25 mouse cellular contexts compared by ENCODE assay signal in genomic region chr16:97925760-97926159, GRCm38 (mm10).
"Had no signal": no experiment of that assay in that cellular context is flagged by ENCODE, and none has a peak within 500 bp of the region (broad histone marks: within the 10 kb centered on the region; RNA-seq: fewer than 3 reads in every experiment).

No protein-coding gene starts in this region.

- H3K9me3 ChIP-seq: embryonic facial prominence, embryonic 10.5 days; embryonic facial prominence, embryonic 12.5 days; embryonic facial prominence, embryonic 13.5 days; embryonic facial prominence, embryonic 15.5 days; forebrain, embryonic 10.5 days; forebrain, embryonic 12.5 days; forebrain, embryonic 13.5 days; forebrain, embryonic 15.5 days; heart, embryonic 10.5 days had no signal

- H3K9ac ChIP-seq: embryonic facial prominence, embryonic 12.5 days; embryonic facial prominence, embryonic 13.5 days; embryonic facial prominence, embryonic 15.5 days; forebrain, embryonic 12.5 days; forebrain, embryonic 13.5 days; forebrain, embryonic 15.5 days; forebrain, postnatal 0 days had no signal

- DNase-seq: cerebellum, adult 9-10 months; cerebellum, adult 9-11 months; cerebellum, postnatal 10 days; cerebellum, postnatal 14 days; cerebellum, postnatal 25 days; cerebellum, postnatal 36 days; embryo, embryonic 11 days; forebrain, postnatal 0 days; gastrocnemius, adult 2 months; gastrocnemius, postnatal 10 days; gastrocnemius, postnatal 14 days; gastrocnemius, postnatal 25 days; gastrocnemius, postnatal 36 days; heart, adult 18-20 months had no signal

- H3K4me3 ChIP-seq: embryonic facial prominence, embryonic 10.5 days; embryonic facial prominence, embryonic 12.5 days; embryonic facial prominence, embryonic 13.5 days; embryonic facial prominence, embryonic 15.5 days; erythroblast, embryonic 14.5 days; forebrain, embryonic 10.5 days; forebrain, embryonic 12.5 days; forebrain, embryonic 13.5 days; forebrain, embryonic 15.5 days; gastrocnemius, adult 2 months; heart, adult 2 months; heart, embryonic 10.5 days had no signal

- H3K27me3 ChIP-seq: embryonic facial prominence, embryonic 12.5 days; embryonic facial prominence, embryonic 13.5 days; embryonic facial prominence, embryonic 15.5 days; forebrain, embryonic 12.5 days; forebrain, embryonic 15.5 days had no signal

- H3K27ac ChIP-seq: embryonic facial prominence, embryonic 10.5 days; embryonic facial prominence, embryonic 12.5 days; embryonic facial prominence, embryonic 13.5 days; embryonic facial prominence, embryonic 15.5 days; forebrain, embryonic 10.5 days; forebrain, embryonic 12.5 days; forebrain, embryonic 13.5 days; forebrain, embryonic 15.5 days; gastrocnemius, adult 2 months; heart, adult 2 months; heart, embryonic 10.5 days had no signal

- H3K36me3 ChIP-seq: embryonic facial prominence, embryonic 10.5 days; embryonic facial prominence, embryonic 12.5 days; embryonic facial prominence, embryonic 13.5 days; embryonic facial prominence, embryonic 15.5 days; forebrain, embryonic 10.5 days; forebrain, embryonic 12.5 days; forebrain, embryonic 15.5 days; heart, embryonic 10.5 days had no signal
